Mouse (Mus musculus): ENCODE data around the gene Gpr21.

DNA sequence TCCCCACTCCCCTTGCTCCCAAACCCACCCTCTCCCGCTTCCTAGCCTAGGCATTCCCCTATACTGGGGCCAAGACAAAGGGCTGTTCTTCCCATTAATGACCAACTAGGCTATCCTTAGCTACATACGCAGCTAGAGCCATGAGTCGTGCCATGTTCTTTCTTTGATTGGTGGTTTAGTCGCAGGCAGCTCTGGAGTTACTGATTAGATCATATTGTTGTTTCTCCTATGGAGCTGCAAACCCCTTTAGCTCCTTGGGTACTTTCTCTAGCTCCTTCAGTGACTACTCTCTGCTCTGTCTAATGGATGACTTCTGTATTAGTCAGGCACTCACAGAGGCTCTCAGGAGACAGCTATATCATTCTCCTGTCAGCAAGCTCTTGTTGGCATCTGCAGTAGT is 18.8 kb upstream of the Gpr21 start:
- TF ChIP-seq POLR2A (IDR thresholded peaks at IDR 0.05; ENCODE audit: insufficient read depth, low read length): no peak
- TF ChIP-seq CTCF (IDR thresholded peaks at IDR 0.05; ENCODE audit: low read depth, low read length): no peak
- no peak for TF ChIP-seq EP300 (IDR thresholded peaks at IDR 0.05; ENCODE audit: insufficient read depth, low read depth, low read length)

Measured in ES-Bruce4 (cell line).